Mouse (Mus musculus): Measurements from ENCODE around the gene 5330417H12Rik. TPM values are rescaled to one million over a fixed set of nuclear protein-coding genes. Genes with fewer than 3 reads are reported as not detected.

5330417H12Rik gene
- total RNA-seq, 2 experiments from 2014 or later: not detected

GRCm38 (mm10) chr7:107592641-107593040 lies 32.3 kb downstream of the 5330417H12Rik start:
- intact Hi-C loops (cut with DNase I): loop anchor here (5.0 kb wide), 1 partner anchor 155 kb away; no protein-coding TSS in a partner anchor
- DNase-seq (ENCODE audit: low spot score in 2 of 2): peak in 1 of 2 experiments; percentile 15

- DNase-seq (ENCODE audit: low spot score in 2 of 2): no peak
- intact Hi-C loops (cut with DNase I): no loop called here
These were observed 50.7 kb downstream of the 5330417H12Rik start for GRCm38 (mm10) chr7:107574276-107574675.

Other genes starting within 250 kb of the 5330417H12Rik start
- gene Olfml1, start 57.7 kb downstream of the 5330417H12Rik start, total RNA-seq (2021): 1 to 10 TPM; 8.8 to 9.5 TPM
- gene Ppfibp2, start 30.0 kb downstream of the 5330417H12Rik start, total RNA-seq (2021): 1 to 10 TPM; 5.0 to 6.5 TPM
- gene Cyb5r2, start 132.9 kb upstream of the 5330417H12Rik start, total RNA-seq (2021): not detected
- gene Ovch2, start 176.0 kb upstream of the 5330417H12Rik start, total RNA-seq (2021): not detected
- not detected for gene Olfr467, start 187.1 kb upstream of the 5330417H12Rik start, total RNA-seq (2021)
- gene Olfr469, start 200.4 kb upstream of the 5330417H12Rik start, total RNA-seq (2021): not detected
- gene Olfr470, start 222.3 kb upstream of the 5330417H12Rik start, total RNA-seq (2021): not detected

Data from left cerebral cortex, postnatal 25 days (tissue).